Mouse (Mus musculus): ENCODE data around the gene Cers1. TPM values are rescaled to one million over a fixed set of nuclear protein-coding genes. Genes with fewer than 3 reads are reported as not detected.
A peak's percentile ranks its signal among the peaks of the same experiment; 100 is the strongest.

Cers1 gene
- polyA plus RNA-seq, 1 experiment from 2014 or later = 10.6 TPM

DNA sequence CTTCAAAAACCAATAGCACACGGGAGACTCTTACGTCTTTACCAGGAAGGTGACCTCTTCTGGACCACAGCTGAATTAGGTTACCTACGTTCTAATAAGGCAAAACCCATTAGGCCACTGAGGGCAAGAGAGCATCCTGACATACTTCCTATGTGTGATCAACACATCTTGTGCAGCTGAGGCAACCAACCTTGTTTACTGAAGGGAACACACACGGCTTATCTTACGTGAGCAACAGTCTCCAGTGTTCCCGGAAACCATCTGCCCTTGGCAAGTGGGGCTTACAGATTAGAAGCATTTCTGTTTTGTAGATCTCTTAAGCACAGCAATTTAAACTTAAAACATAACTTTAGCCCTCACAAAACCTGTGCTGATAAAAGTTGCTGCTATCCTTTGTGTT, 11.9 kb downstream of the Cers1 start:
- Histone ChIP-seq H3K9ac (ENCODE audit: low read length) (no peak overlapping the region), H3K4me2 (ENCODE audit: low read depth, low read length, severe bottlenecking) (no peak overlapping the region), H3K9me3 (ENCODE audit: control insufficient read depth, low read length) (no peaks in the 10 kb centered on the region), H3K27ac (ENCODE audit: low read depth, low read length) (no peak overlapping the region), H3K4me3 (ENCODE audit: low read depth, low read length) (no peak overlapping the region), H3K36me3 (ENCODE audit: control insufficient read depth, insufficient read depth, low read length) (peaks cover 7% of the 10 kb centered on the region), H3K4me1 (replicated peaks; ENCODE audit: control insufficient read depth, insufficient read depth, low read length) (peaks cover 23% of the 10 kb centered on the region), H3K27me3 (ENCODE audit: control insufficient read depth, insufficient read depth, low read length) (peaks cover 3% of the 10 kb centered on the region; the same call in 1 of the 2 replicates)
- no peak for DNase-seq (ENCODE audit: low spot score)
- 92% methylated on average over 6 of the region's 6 CpGs for WGBS
- no peak for ATAC-seq (replicated peaks; ENCODE audit: low FRiP score)

DNA sequence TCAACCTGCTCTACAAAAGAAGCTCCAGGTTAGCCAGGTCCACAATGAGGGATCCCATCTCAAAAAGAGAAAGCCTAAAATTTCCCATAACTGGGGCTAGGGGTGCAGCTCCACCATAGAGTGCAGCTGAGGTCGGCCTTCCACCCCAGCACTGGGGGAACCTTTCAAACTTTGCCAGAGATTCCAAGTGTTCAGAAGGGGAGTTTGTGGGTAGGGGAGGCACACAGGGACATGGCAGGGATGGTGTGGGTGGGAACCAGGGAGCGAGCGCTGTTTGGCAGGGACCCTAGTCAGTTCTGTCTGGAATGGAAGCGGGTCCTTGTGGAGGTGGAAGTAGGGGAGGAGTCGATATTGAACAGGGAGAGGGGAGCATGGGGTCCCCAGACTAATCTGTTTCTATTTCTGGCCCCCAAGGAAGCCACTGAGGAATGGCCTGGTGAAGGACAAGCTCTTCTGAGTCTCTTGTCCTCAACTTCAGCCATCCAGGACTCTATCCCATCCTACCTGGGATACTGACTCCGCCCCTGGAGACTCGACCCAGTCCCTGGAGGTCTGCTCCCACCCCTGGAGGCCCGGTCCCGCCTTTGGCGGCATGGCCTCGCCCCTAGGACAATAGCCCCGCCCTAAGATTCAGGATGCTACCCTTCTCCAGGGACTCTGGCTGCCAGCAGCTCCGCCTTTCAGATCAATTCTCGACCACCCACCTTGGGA, 13.7 kb downstream of the Cers1 start, which contains the start of gene Gdf1:
Gene Gdf1, plus strand, starts transcription at position 694 of the 711 bp plus-strand sequence.
- Histone ChIP-seq H3K9me3 (ENCODE audit: control insufficient read depth, low read length) (no peaks in the 10 kb centered on the region), H3K4me1 (replicated peaks; ENCODE audit: control insufficient read depth, insufficient read depth, low read length) (peaks cover 23% of the 10 kb centered on the region), H3K4me3 (ENCODE audit: low read depth, low read length) (no peak within 1 kb of the TSS), H3K27ac (ENCODE audit: low read depth, low read length) (no peak within 1 kb of the TSS), H3K27me3 (ENCODE audit: control insufficient read depth, insufficient read depth, low read length) (peaks cover 3% of the 10 kb centered on the region; the same call in 1 of the 2 replicates), H3K36me3 (ENCODE audit: control insufficient read depth, insufficient read depth, low read length) (peaks cover 19% of the 10 kb centered on the region), H3K4me2 (ENCODE audit: low read depth, low read length, severe bottlenecking) (peak within 1 kb of the TSS; percentile 26), H3K9ac (ENCODE audit: low read length) (peak within 1 kb of the TSS; percentile 45)
- WGBS = 24% methylated on average over 14 of the region's 14 CpGs
- DNase-seq (ENCODE audit: low spot score) = no peak
- ATAC-seq (replicated peaks; ENCODE audit: low FRiP score) = 0 out of 2 replicates have a peak, but pooled peaks have one; percentile 5

DNA sequence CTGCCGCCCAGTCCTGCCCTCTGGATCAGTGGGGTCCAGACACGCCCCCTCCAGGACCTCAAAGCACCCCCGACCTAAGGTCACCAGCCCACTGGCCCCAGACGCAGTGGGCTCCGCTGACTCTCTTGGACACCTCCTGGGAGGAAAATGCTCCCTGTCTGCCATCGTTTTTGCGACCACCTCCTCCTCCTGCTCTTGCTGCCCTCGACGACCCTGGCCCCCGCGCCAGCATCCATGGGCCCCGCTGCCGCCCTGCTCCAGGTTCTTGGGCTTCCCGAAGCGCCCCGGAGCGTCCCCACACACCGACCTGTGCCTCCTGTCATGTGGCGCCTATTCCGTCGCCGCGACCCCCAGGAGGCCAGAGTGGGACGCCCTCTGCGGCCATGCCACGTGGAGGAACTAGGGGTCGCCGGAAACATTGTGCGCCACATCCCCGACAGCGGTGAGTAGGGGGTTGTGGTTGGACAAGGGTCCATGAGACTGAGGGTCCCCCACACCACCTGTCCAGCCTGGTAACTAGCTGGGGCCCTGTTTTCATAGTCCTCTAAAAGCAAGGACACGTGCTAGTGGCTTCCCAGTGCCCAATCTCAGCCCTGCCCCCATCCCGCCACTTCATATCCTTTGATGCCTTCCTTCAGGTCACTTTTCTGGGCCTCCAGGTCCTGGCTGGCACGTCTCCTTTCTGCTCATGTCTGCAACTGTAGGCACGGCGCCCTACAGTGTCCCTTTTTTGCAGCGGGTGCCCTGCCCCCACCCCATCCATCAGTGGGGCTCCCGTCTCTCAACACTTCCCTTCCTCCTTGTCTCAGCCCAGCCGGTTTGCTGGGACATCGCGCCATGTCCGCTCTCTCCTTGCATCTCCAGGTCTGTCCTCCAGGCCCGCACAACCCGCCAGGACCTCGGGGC, 14.5 kb downstream of the Cers1 start:
- Histone ChIP-seq H3K9ac (ENCODE audit: low read length) (peak overlapping the region; percentile 45), H3K4me2 (ENCODE audit: low read depth, low read length, severe bottlenecking) (peak overlapping the region; percentile 26), H3K4me3 (ENCODE audit: low read depth, low read length) (no peak overlapping the region), H3K9me3 (ENCODE audit: control insufficient read depth, low read length) (no peaks in the 10 kb centered on the region), H3K36me3 (ENCODE audit: control insufficient read depth, insufficient read depth, low read length) (peaks cover 26% of the 10 kb centered on the region), H3K27me3 (ENCODE audit: control insufficient read depth, insufficient read depth, low read length) (peaks cover 3% of the 10 kb centered on the region; the same call in 1 of the 2 replicates), H3K4me1 (replicated peaks; ENCODE audit: control insufficient read depth, insufficient read depth, low read length) (peaks cover 23% of the 10 kb centered on the region), H3K27ac (ENCODE audit: low read depth, low read length) (no peak overlapping the region)
- peak; percentile 31; the same call in 1 of the 2 replicates for ATAC-seq (replicated peaks; ENCODE audit: low FRiP score)
- peak; percentile 72 for DNase-seq (ENCODE audit: low spot score)
- 5% methylated on average over 45 of the region's 45 CpGs for WGBS

DNA sequence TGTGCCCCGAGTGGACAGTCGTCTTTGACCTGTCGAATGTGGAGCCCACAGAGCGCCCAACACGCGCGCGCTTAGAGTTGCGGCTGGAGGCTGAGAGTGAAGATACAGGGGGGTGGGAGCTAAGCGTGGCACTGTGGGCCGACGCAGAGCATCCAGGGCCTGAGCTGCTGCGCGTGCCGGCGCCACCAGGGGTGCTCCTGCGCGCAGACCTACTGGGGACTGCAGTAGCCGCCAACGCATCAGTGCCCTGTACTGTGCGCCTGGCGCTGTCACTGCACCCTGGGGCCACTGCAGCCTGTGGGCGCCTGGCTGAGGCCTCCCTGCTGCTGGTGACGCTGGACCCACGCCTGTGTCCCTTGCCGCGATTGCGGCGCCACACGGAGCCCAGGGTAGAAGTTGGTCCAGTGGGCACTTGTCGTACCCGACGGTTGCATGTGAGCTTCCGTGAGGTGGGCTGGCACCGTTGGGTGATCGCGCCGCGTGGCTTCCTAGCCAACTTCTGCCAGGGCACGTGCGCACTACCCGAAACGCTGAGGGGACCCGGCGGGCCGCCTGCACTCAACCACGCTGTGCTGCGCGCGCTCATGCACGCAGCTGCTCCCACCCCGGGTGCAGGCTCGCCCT, 15.3 kb downstream of the Cers1 start:
- WGBS = 25% methylated on average over 53 of the region's 53 CpGs
- Histone ChIP-seq H3K9ac (ENCODE audit: low read length) (peak overlapping the region; percentile 45), H3K9me3 (ENCODE audit: control insufficient read depth, low read length) (no peaks in the 10 kb centered on the region), H3K4me1 (replicated peaks; ENCODE audit: control insufficient read depth, insufficient read depth, low read length) (peaks cover 23% of the 10 kb centered on the region), H3K4me2 (ENCODE audit: low read depth, low read length, severe bottlenecking) (peak overlapping the region; percentile 26; the same call in 1 of the 2 replicates), H3K36me3 (ENCODE audit: control insufficient read depth, insufficient read depth, low read length) (peaks cover 31% of the 10 kb centered on the region), H3K4me3 (ENCODE audit: low read depth, low read length) (no peak overlapping the region), H3K27ac (ENCODE audit: low read depth, low read length) (no peak overlapping the region), H3K27me3 (ENCODE audit: control insufficient read depth, insufficient read depth, low read length) (peaks cover 3% of the 10 kb centered on the region; the same call in 1 of the 2 replicates)
- DNase-seq (ENCODE audit: low spot score) (peak; percentile 85), ATAC-seq (replicated peaks; ENCODE audit: low FRiP score) (peak; percentile 78)

DNA sequence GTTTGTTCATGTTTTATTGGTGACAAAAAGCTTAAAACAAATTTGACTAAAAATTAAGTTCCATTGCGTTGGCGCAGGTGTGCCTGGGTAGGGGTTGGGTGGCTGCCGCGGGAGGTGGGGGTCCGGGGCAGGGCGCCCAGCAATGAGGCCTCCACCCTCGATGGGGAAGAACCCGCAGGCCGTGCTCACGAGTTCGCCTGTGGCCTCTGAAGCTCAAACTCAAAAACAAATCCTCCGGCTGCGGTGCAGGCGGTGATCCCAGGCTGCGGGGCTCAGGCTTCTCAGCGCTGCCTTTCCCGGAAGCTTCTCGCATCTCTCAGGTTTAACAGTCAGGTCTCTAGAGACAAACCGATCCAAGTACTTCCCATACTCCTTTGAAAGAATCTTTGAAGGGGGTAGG, 16.0 kb downstream of the Cers1 start:
- Histone ChIP-seq H3K4me2 (ENCODE audit: low read depth, low read length, severe bottlenecking) (no peak overlapping the region), H3K4me1 (replicated peaks; ENCODE audit: control insufficient read depth, insufficient read depth, low read length) (peaks cover 23% of the 10 kb centered on the region), H3K4me3 (ENCODE audit: low read depth, low read length) (no peak overlapping the region), H3K27ac (ENCODE audit: low read depth, low read length) (no peak overlapping the region), H3K9ac (ENCODE audit: low read length) (no peak overlapping the region), H3K27me3 (ENCODE audit: control insufficient read depth, insufficient read depth, low read length) (peaks cover 3% of the 10 kb centered on the region; the same call in 1 of the 2 replicates), H3K9me3 (ENCODE audit: control insufficient read depth, low read length) (no peaks in the 10 kb centered on the region), H3K36me3 (ENCODE audit: control insufficient read depth, insufficient read depth, low read length) (peaks cover 33% of the 10 kb centered on the region)
- 67% methylated on average over 19 of the region's 19 CpGs for WGBS
- peak; percentile 65 for DNase-seq (ENCODE audit: low spot score)
- no peak for ATAC-seq (replicated peaks; ENCODE audit: low FRiP score)

DNA sequence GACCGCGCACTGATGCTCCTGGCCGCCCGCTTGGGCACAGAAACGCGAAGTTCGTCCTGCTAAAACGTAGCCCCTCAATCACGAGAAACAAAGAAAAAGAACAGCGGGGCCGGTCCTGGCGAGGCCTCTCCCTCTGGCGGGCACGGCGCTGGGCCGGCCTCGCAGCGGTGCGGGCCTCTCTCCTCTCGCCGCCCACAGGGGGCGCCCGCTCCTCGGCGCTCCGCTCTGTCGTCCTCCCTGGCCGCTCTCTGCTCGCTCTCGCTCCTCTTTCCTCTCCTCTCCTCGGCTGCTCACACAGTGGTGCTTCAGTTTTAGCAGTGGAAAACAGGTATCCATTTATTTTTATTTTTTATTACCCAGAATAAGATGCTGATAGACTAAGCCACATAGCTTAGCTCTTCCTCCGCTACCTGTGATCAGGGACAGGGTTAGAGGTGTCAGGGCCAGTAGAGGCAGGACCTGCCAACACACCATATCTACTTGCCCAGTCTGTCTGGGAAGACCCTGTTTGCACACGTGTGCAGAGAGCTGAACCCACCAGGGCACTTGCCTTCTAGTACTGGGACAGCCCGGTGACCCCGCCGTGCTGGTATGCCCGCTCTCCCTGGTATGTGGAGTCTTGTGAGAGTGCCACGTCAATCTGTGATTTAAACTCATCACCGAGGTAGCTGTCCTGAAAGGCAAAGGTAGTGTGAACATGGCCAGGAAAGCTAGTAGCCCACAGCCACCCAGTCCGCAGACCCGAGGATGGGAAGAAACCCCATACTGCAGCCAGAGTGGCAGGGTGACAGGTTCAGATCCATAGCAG, 16.7 kb downstream of the Cers1 start:
- Histone ChIP-seq H3K4me3 (ENCODE audit: low read depth, low read length) (0 out of 2 replicates have a peak overlapping the region, but pooled peaks have one; percentile 7), H3K4me2 (ENCODE audit: low read depth, low read length, severe bottlenecking) (no peak overlapping the region)

DNA sequence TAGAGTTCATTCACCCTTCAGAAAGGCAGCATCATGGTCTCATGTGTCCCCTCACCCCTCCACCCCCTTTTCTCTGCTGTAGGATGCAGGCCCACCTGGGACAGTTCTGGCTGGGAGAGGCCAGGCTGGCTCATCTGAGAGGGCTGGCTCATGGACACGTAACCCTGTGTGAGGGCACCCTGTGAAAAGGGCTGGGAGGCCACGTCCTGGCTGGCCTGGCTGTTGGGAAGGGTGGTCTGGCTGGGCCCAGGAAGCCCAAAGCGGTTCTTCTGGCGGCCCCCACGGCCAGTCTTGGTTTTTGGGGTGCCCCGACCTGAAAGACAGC, 17.3 kb downstream of the Cers1 start:
- Histone ChIP-seq H3K27me3 (ENCODE audit: control insufficient read depth, insufficient read depth, low read length) (peaks cover 3% of the 10 kb centered on the region; the same call in 1 of the 2 replicates), H3K9me3 (ENCODE audit: control insufficient read depth, low read length) (no peaks in the 10 kb centered on the region), H3K27ac (ENCODE audit: low read depth, low read length) (no peak overlapping the region), H3K4me1 (replicated peaks; ENCODE audit: control insufficient read depth, insufficient read depth, low read length) (peaks cover 23% of the 10 kb centered on the region), H3K36me3 (ENCODE audit: control insufficient read depth, insufficient read depth, low read length) (peaks cover 40% of the 10 kb centered on the region), H3K4me2 (ENCODE audit: low read depth, low read length, severe bottlenecking) (no peak overlapping the region), H3K4me3 (ENCODE audit: low read depth, low read length) (no peak overlapping the region), H3K9ac (ENCODE audit: low read length) (no peak overlapping the region)
- 94% methylated on average over 6 of the region's 6 CpGs for WGBS
- DNase-seq (ENCODE audit: low spot score) = no peak
- no peak for ATAC-seq (replicated peaks; ENCODE audit: low FRiP score)

More for the DNA sequence above, 16.7 kb downstream of the Cers1 start:
- H3K4me1 ChIP-seq (replicated peaks; ENCODE audit: control insufficient read depth, insufficient read depth, low read length) = peaks cover 23% of the 10 kb centered on the region
- ATAC-seq (replicated peaks; ENCODE audit: low FRiP score) (peak; percentile 79), DNase-seq (ENCODE audit: low spot score) (peak; percentile 92)
- H3K27me3 ChIP-seq (ENCODE audit: control insufficient read depth, insufficient read depth, low read length) = peaks cover 3% of the 10 kb centered on the region; the same call in 1 of the 2 replicates
- H3K9ac ChIP-seq (ENCODE audit: low read length) = peak overlapping the region; percentile 43
- H3K36me3 ChIP-seq (ENCODE audit: control insufficient read depth, insufficient read depth, low read length) = peaks cover 40% of the 10 kb centered on the region
- no peaks in the 10 kb centered on the region for H3K9me3 ChIP-seq (ENCODE audit: control insufficient read depth, low read length)
- 0 out of 2 replicates have a peak overlapping the region, but pooled peaks have one; percentile 46 for H3K27ac ChIP-seq (ENCODE audit: low read depth, low read length)
- WGBS = 26% methylated on average over 40 of the region's 41 CpGs
